Mouse (Mus musculus) intestine, embryonic 15.5 days (tissue): ENCODE data around the gene Zfyve26. TPM values are rescaled to one million over a fixed set of nuclear protein-coding genes. Genes with fewer than 3 reads are reported as not detected.
A peak's percentile ranks its signal among the peaks of the same experiment; 100 is the strongest.

Source experiments
- ATAC-seq: fragments of 200-750 bp; cut with Nextera tagmentation; 2 replicates; pipeline ENCODE4 v1.8.0; 2017; ENCODE audit warnings: moderate TSS enrichment, moderate library complexity
- H3K27ac ChIP-seq: fragments of 300-500 bp; sonication (generic); 2 replicates; pipeline ENCODE4 v1.5.1; 2015; ENCODE audit warnings: mild to moderate bottlenecking, inconsistent platforms
- H3K27me3 ChIP-seq: fragments of 300-500 bp; sonication (generic); replicated peaks from 2 replicates; pipeline ENCODE4 v1.6.1; 2015; ENCODE audit warnings: inconsistent platforms
- H3K36me3 ChIP-seq: fragments of 300-500 bp; sonication (generic); 2 replicates; pipeline ENCODE4 v1.6.1; 2015; ENCODE audit warnings: inconsistent platforms
- H3K4me1 ChIP-seq: fragments of 300-500 bp; sonication (generic); replicated peaks from 2 replicates; pipeline ENCODE4 v1.6.1; 2015; ENCODE audit warnings: inconsistent platforms
- H3K4me2 ChIP-seq: fragments of 300-500 bp; sonication (generic); replicated peaks from 2 replicates; pipeline ENCODE4 v1.6.1; 2015; ENCODE audit warnings: mild to moderate bottlenecking, inconsistent platforms
- H3K4me3 ChIP-seq: fragments of 300-500 bp; sonication (generic); replicated peaks from 2 replicates; pipeline ENCODE4 v1.5.1; 2015; ENCODE audit warnings: inconsistent platforms
- H3K9ac ChIP-seq: fragments of 300-500 bp; sonication (generic); 2 replicates; pipeline ENCODE4 v1.6.1; 2015; ENCODE audit warnings: inconsistent platforms
- H3K9me3 ChIP-seq: fragments of 300-500 bp; sonication (generic); 2 replicates; pipeline ENCODE4 v1.6.1; 2016; ENCODE audit warnings: inconsistent platforms
- WGBS: fragments of 180-500 bp; shearing (Covaris S2); methylation state at CpG from one replicate; pipeline ENCODE4 v1.1.7; 2015; 5-methylcytosine and 5-hydroxymethylcytosine counted together
- polyA plus RNA-seq: library from polyadenylated mRNA; unstranded; fragments of >200 nt; fragmentation: Nextera tagmentation; extraction: Ambion mirVana; gene quantifications from 2 replicates; pipeline ENCODE4 v1.2.1, GENCODE M21; 2015

The Zfyve26 gene
- polyA plus RNA-seq, 1 experiment from 2014 or later, result 11.6 TPM

DNA sequence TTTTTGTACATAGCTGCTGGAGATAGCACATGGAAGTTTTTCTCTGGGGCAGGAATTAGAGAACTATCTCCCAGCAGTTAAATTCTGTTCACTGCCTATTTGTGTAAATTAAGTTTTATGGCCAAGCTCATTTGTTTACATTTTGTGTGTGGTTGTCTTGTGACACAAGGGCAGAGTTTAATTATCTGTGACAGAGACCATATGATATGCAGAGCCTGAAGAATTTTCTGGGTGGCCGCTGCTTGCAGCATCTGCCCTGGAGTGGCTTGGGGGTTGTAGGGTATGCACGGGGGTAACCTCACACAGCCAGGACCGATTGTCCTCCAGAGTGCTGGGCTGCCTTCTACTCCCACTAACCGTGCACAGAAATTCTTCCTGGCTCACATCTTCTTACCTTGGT is 9.9 kb upstream of the Zfyve26 start:
- H3K4me3 ChIP-seq, result no peak overlapping the region
- H3K9me3 ChIP-seq, result no peaks in the 10 kb centered on the region
- 24% methylated on average over 4 of the region's 4 CpGs for WGBS
- ATAC-seq, result no peak
- no peaks in the 10 kb centered on the region for H3K27me3 ChIP-seq
- H3K4me2 ChIP-seq, result no peak overlapping the region
- no peaks in the 10 kb centered on the region for H3K36me3 ChIP-seq
- no peak overlapping the region for H3K9ac ChIP-seq
- H3K27ac ChIP-seq, result no peak overlapping the region
- no peaks in the 10 kb centered on the region for H3K4me1 ChIP-seq

DNA sequence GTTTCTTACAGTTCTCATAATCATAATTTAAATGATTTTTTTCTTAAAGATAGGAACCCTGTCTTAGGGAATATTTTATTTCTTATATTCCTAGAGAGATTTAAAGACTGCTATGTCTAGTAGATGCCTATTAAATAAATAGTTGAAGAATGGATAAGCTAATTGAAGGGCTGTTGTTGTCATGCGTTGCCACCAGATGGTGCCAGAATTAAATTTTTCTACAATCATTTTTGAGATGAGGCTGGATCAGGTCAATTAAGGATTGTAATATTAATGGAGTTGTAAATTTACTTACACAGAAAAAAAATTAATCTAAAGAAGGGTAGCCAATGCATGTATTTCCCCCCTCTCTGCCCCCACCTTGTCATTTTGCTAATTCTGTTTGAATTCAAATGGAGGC is 9.0 kb upstream of the Zfyve26 start:
- Histone ChIP-seq H3K27me3 (no peaks in the 10 kb centered on the region), H3K4me3 (no peak overlapping the region), H3K36me3 (no peaks in the 10 kb centered on the region), H3K9ac (no peak overlapping the region), H3K4me1 (no peaks in the 10 kb centered on the region), H3K27ac (no peak overlapping the region), H3K4me2 (no peak overlapping the region), H3K9me3 (no peaks in the 10 kb centered on the region)
- no peak for ATAC-seq
- 51% methylated on average over 1 of the region's 1 CpGs for WGBS

- H3K4me1 ChIP-seq, result no peaks in the 10 kb centered on the region
- 63% methylated on average over 9 of the region's 9 CpGs for WGBS
- no peak overlapping the region for H3K4me2 ChIP-seq
- no peak overlapping the region for H3K27ac ChIP-seq
- no peaks in the 10 kb centered on the region for H3K36me3 ChIP-seq
- H3K9me3 ChIP-seq, result no peaks in the 10 kb centered on the region
- ATAC-seq, result no peak
- H3K9ac ChIP-seq, result no peak overlapping the region
- H3K4me3 ChIP-seq, result no peak overlapping the region
- no peaks in the 10 kb centered on the region for H3K27me3 ChIP-seq
These were observed 5.7 kb upstream of the Zfyve26 start for GRCm38 (mm10) chr12:79301802-79302201.

DNA sequence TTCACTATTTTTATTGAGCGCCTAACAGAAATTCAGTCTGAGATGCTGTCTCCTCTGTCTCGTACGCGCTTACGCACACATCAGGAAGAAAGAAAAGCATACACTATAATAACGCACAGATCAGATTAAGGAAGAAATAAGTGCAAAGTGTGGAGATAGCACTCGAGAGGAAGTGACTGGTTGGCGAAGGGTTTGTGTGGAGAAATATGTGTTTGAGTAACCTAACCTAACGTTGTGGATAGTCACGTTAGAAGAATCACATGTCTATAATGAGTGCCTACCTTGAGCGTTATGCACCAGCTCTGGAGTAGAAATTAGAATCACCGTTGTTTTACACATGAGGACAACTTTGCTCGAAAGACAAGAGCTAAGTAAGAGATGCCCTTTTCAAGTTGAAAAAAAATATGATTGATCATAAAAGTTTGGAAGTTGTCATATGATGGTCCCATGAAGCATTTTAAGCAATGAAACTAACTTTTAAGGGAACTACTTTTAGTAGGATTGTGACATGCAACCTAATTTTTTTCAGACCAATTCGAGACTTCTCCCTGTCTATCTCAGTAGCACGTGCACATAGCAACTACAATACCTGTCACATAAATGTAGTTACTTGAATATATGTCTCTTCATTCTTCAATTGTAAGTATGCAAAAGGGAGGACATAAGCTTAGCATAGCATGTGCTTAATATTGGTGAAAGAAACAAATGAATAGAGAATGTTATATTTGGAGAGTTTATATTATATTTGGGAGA is 2.0 kb upstream of the Zfyve26 start:
- H3K4me2 ChIP-seq, result peak overlapping the region; percentile 79
- 14% methylated on average over 15 of the region's 15 CpGs for WGBS
- peak overlapping the region; percentile 71 for H3K4me3 ChIP-seq
- no peak overlapping the region for H3K27ac ChIP-seq
- no peaks in the 10 kb centered on the region for H3K27me3 ChIP-seq
- peaks cover 10% of the 10 kb centered on the region; the same call in 1 of the 2 replicates for H3K4me1 ChIP-seq
- no peaks in the 10 kb centered on the region for H3K9me3 ChIP-seq
- no peak for ATAC-seq
- peak overlapping the region; percentile 60 for H3K9ac ChIP-seq
- H3K36me3 ChIP-seq, result no peaks in the 10 kb centered on the region

GRCm38 (mm10) chr12:79297121-79297576 is 1.0 kb upstream of the Zfyve26 start, which contains the start of gene Rad51b:
Rad51b (plus strand) TSS chr12:79297282.
- H3K4me3 ChIP-seq, result peak within 1 kb of the TSS; percentile 71
- H3K4me1 ChIP-seq, result peaks cover 10% of the 10 kb centered on the region; the same call in 1 of the 2 replicates
- under 1% methylated on average over 21 of the region's 21 CpGs for WGBS
- H3K36me3 ChIP-seq, result no peaks in the 10 kb centered on the region
- ATAC-seq, result peak; percentile 85
- peak within 1 kb of the TSS; percentile 60 for H3K9ac ChIP-seq
- peak within 1 kb of the TSS; percentile 79 for H3K4me2 ChIP-seq
- no peaks in the 10 kb centered on the region for H3K27me3 ChIP-seq
- no peaks in the 10 kb centered on the region for H3K9me3 ChIP-seq
- H3K27ac ChIP-seq, result peak within 1 kb of the TSS; percentile 67

DNA sequence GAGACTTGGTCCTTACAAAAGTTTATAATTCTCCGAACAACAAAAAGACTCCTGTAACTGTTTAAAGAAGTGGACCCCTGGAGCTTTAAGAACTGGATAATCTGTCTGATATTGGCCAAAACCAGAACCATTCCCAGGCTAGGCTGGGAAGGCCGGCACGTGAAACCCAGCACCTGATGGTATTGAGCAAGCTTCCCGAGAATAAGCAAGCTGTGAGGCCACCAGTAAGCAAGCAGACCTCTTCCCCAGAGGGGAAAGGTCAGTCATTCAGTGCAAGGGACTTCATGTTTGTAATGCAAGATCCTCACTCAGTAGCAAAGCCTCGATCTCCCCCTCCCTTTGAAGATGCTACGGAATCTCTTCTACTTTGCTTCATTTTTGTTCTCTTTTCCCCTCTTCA is 3.2 kb downstream of the Zfyve26 start:
- no peak overlapping the region for H3K4me3 ChIP-seq
- no peak overlapping the region for H3K4me2 ChIP-seq
- ATAC-seq, result no peak
- H3K9ac ChIP-seq, result no peak overlapping the region
- no peaks in the 10 kb centered on the region for H3K27me3 ChIP-seq
- H3K9me3 ChIP-seq, result no peaks in the 10 kb centered on the region
- WGBS, result 78% methylated on average over 6 of the region's 6 CpGs
- H3K36me3 ChIP-seq, result no peaks in the 10 kb centered on the region
- no peak overlapping the region for H3K27ac ChIP-seq
- H3K4me1 ChIP-seq, result peaks cover 10% of the 10 kb centered on the region; the same call in 1 of the 2 replicates

DNA sequence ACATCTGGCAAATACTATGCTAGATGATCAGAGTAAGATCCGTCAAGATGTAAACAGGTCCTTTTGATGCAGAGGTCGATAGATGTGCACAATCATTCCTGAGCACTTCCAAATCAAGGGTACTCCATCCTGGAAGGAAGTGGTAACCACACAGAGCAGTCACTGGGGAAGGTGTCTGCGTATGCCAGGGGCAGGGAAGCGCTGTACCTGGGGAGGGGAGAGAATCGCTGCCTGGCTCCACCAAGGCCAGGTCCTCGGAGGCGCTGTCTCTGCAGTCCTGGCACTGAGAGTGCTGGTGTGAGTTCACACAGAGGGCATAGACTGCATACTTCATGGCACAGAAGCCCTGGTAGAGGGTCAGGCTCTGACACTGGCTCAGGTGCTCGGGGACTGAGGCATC is 13.5 kb downstream of the Zfyve26 start:
- Histone ChIP-seq H3K4me3 (no peak overlapping the region), H3K9ac (no peak overlapping the region), H3K27me3 (no peaks in the 10 kb centered on the region), H3K36me3 (peaks cover 42% of the 10 kb centered on the region), H3K9me3 (no peaks in the 10 kb centered on the region), H3K4me2 (no peak overlapping the region), H3K27ac (no peak overlapping the region), H3K4me1 (no peaks in the 10 kb centered on the region)
- WGBS, result 90% methylated on average over 8 of the region's 8 CpGs
- no peak for ATAC-seq

- Histone ChIP-seq H3K27me3 (no peaks in the 10 kb centered on the region), H3K36me3 (peaks cover 34% of the 10 kb centered on the region), H3K9ac (no peak overlapping the region), H3K27ac (no peak overlapping the region), H3K4me2 (no peak overlapping the region), H3K4me3 (no peak overlapping the region), H3K9me3 (no peaks in the 10 kb centered on the region), H3K4me1 (no peaks in the 10 kb centered on the region)
- no peak for ATAC-seq
- 91% methylated on average over 13 of the region's 13 CpGs for WGBS
These were observed 16.5 kb downstream of the Zfyve26 start for GRCm38 (mm10) chr12:79279513-79280115.

DNA sequence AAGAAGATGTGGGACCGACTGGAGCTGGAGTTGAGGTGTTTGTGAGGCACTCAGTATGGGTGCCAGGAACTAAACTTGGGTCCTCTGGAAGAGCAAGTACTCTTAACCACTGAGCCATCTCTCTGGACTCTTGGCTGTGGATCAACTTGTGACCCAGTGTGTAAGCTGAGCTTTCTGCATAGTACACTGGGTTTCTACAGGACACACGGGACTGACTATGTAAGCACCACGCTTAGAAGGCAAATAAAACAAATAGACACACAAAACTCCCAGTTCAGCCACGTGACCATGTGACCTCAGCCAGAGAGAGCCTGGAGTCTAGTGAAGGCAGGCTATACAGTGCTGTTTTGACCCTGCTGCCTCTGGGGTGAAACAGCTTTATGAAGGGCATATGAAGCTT is 23.5 kb downstream of the Zfyve26 start:
- H3K36me3 ChIP-seq, result peaks cover 27% of the 10 kb centered on the region
- H3K4me1 ChIP-seq, result no peaks in the 10 kb centered on the region
- no peaks in the 10 kb centered on the region for H3K9me3 ChIP-seq
- H3K9ac ChIP-seq, result no peak overlapping the region
- no peak overlapping the region for H3K4me2 ChIP-seq
- no peaks in the 10 kb centered on the region for H3K27me3 ChIP-seq
- no peak for ATAC-seq
- no peak overlapping the region for H3K4me3 ChIP-seq
- 83% methylated on average over 4 of the region's 4 CpGs for WGBS
- H3K27ac ChIP-seq, result no peak overlapping the region

GRCm38 (mm10) chr12:79261035-79261434 is 35.1 kb downstream of the Zfyve26 start:
- 51% methylated on average over 5 of the region's 5 CpGs for WGBS
- Histone ChIP-seq H3K27me3 (no peaks in the 10 kb centered on the region), H3K27ac (no peak overlapping the region), H3K4me3 (no peak overlapping the region), H3K9me3 (no peaks in the 10 kb centered on the region), H3K9ac (no peak overlapping the region), H3K36me3 (peaks cover 25% of the 10 kb centered on the region), H3K4me1 (no peaks in the 10 kb centered on the region), H3K4me2 (no peak overlapping the region)
- ATAC-seq, result no peak

GRCm38 (mm10) chr12:79260154-79260553 is 36.0 kb downstream of the Zfyve26 start:
- Histone ChIP-seq H3K36me3 (peaks cover 20% of the 10 kb centered on the region), H3K27me3 (no peaks in the 10 kb centered on the region), H3K4me2 (no peak overlapping the region), H3K9me3 (no peaks in the 10 kb centered on the region), H3K27ac (no peak overlapping the region), H3K9ac (no peak overlapping the region), H3K4me3 (no peak overlapping the region), H3K4me1 (no peaks in the 10 kb centered on the region)
- 84% methylated on average over 2 of the region's 2 CpGs for WGBS
- ATAC-seq, result no peak

DNA sequence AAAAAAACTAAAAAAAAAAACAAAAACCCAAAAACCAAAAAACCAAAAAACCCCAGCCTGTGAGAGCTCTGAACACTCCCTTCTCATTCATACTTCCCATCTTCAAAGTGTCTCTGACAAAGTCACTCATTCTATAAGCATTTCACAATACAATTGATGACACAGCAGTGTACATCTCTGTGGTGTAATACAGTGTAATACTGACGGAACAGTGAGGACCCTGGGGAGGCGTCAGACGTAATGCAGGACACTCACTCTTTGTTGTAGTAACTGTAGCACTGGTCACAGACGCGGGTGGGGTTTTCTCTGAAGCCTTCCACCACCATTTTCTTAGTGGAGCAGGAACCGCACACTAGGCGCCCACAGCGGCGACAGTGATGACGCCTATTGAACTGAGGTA is 41.1 kb downstream of the Zfyve26 start:
- H3K9ac ChIP-seq, result no peak overlapping the region
- H3K4me2 ChIP-seq, result no peak overlapping the region
- H3K9me3 ChIP-seq, result no peaks in the 10 kb centered on the region
- no peak overlapping the region for H3K4me3 ChIP-seq
- ATAC-seq, result no peak
- H3K36me3 ChIP-seq, result peaks cover 11% of the 10 kb centered on the region; the same call in 1 of the 2 replicates
- 92% methylated on average over 10 of the region's 10 CpGs for WGBS
- no peak overlapping the region for H3K27ac ChIP-seq
- H3K27me3 ChIP-seq, result no peaks in the 10 kb centered on the region
- no peaks in the 10 kb centered on the region for H3K4me1 ChIP-seq
